Mouse (Mus musculus): ENCODE measurements at regions not wholly inside any gene's neighbourhood (a gene's known extent, or its start where the extent isn't known, plus 50 kb on each side); places are given as distances from the start of the nearest gene placed in this dataset.

- ATAC-seq: no peak
- Histone ChIP-seq H3K9ac (ENCODE audit: low read depth, low read length) (no peak overlapping the region), H3K36me3 (ENCODE audit: control insufficient read depth, insufficient read depth, low read length) (no peaks in the 10 kb centered on the region), H3K4me3 (ENCODE audit: low read length) (no peak overlapping the region), H3K27me3 (replicated peaks; ENCODE audit: control insufficient read depth, insufficient read depth, low read length) (no peaks in the 10 kb centered on the region), H3K4me2 (ENCODE audit: low read length) (no peak overlapping the region), H3K27ac (ENCODE audit: low read depth, low read length) (no peak overlapping the region), H3K9me3 (ENCODE audit: control insufficient read depth, low read length) (no peaks in the 10 kb centered on the region), H3K4me1 (ENCODE audit: control insufficient read depth, insufficient read depth, low read depth, low read length) (no peaks in the 10 kb centered on the region)
Observed at GRCm38 (mm10) chr7:130028945-130029344, 437.3 kb downstream of the Wdr11 start.

- H3K27me3 ChIP-seq (replicated peaks; ENCODE audit: control insufficient read depth, insufficient read depth, low read length): no peaks in the 10 kb centered on the region
- no peak overlapping the region for H3K4me3 ChIP-seq (ENCODE audit: low read length)
- H3K4me1 ChIP-seq (ENCODE audit: control insufficient read depth, insufficient read depth, low read depth, low read length): no peaks in the 10 kb centered on the region
- no peaks in the 10 kb centered on the region for H3K36me3 ChIP-seq (ENCODE audit: control insufficient read depth, insufficient read depth, low read length)
- no peaks in the 10 kb centered on the region for H3K9me3 ChIP-seq (ENCODE audit: control insufficient read depth, low read length)
- H3K27ac ChIP-seq (ENCODE audit: low read depth, low read length): no peak overlapping the region
- H3K9ac ChIP-seq (ENCODE audit: low read depth, low read length): no peak overlapping the region
- 91% methylated on average over 4 of the region's 4 CpGs for WGBS
- H3K4me2 ChIP-seq (ENCODE audit: low read length): no peak overlapping the region
- ATAC-seq: no peak
Observed at GRCm38 (mm10) chr7:130030711-130031110, 439.0 kb downstream of the Wdr11 start.

DNA sequence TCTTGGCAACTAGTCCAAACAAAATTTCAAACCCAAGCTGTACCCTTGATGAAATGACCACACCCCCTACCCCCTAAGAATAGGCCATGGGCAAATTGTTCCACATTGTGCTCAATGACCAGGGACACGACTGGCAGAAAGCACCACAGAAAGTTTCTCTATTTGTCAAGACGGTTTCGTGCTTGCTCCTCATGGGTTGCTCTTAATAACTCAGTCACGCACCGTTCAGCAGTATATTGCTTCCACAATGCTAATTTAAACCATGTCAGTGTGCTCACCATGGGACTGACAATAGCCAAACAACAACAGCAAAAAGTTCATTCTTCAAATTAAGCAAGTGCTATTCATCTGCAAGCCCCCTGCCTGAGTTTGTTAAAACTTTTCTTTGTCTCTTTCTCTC is 444.6 kb downstream of the Wdr11 start:
- Histone ChIP-seq H3K4me1 (ENCODE audit: control insufficient read depth, insufficient read depth, low read depth, low read length) (no peaks in the 10 kb centered on the region; the same call in 1 of the 2 replicates), H3K9me3 (ENCODE audit: control insufficient read depth, low read length) (no peaks in the 10 kb centered on the region), H3K36me3 (ENCODE audit: control insufficient read depth, insufficient read depth, low read length) (no peaks in the 10 kb centered on the region), H3K4me3 (ENCODE audit: low read length) (no peak overlapping the region), H3K27ac (ENCODE audit: low read depth, low read length) (no peak overlapping the region), H3K27me3 (replicated peaks; ENCODE audit: control insufficient read depth, insufficient read depth, low read length) (no peaks in the 10 kb centered on the region), H3K4me2 (ENCODE audit: low read length) (no peak overlapping the region), H3K9ac (ENCODE audit: low read depth, low read length) (no peak overlapping the region)
- 15% methylated on average over 5 of the region's 5 CpGs for WGBS
- no peak for ATAC-seq

GRCm38 (mm10) chr7:130036845-130037572 is 445.3 kb downstream of the Wdr11 start:
- 60% methylated on average over 8 of the region's 8 CpGs for WGBS
- Histone ChIP-seq H3K4me3 (ENCODE audit: low read length) (no peak overlapping the region), H3K9me3 (ENCODE audit: control insufficient read depth, low read length) (no peaks in the 10 kb centered on the region), H3K36me3 (ENCODE audit: control insufficient read depth, insufficient read depth, low read length) (no peaks in the 10 kb centered on the region), H3K4me2 (ENCODE audit: low read length) (no peak overlapping the region), H3K4me1 (ENCODE audit: control insufficient read depth, insufficient read depth, low read depth, low read length) (no peaks in the 10 kb centered on the region; the same call in 1 of the 2 replicates), H3K27me3 (replicated peaks; ENCODE audit: control insufficient read depth, insufficient read depth, low read length) (no peaks in the 10 kb centered on the region), H3K27ac (ENCODE audit: low read depth, low read length) (no peak overlapping the region), H3K9ac (ENCODE audit: low read depth, low read length) (no peak overlapping the region)
- no peak for ATAC-seq

DNA sequence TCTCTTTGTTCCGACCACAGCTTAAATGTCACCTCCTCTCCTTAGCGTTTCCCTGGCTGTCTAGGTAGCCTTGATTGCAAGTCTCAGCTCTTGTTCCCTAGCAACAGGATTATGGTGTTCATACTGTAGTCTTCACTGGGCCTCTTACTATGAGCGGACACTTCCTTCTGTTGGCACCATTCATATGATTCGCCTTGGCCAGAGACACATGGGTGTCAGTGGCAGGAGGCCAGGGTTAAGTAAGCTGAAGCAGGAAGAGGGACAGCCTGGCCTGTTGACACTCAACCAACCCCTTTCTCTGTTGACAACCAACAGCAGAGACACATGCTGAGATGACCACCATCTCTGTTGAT is 445.9 kb downstream of the Wdr11 start:
- H3K27me3 ChIP-seq (replicated peaks; ENCODE audit: control insufficient read depth, insufficient read depth, low read length): no peaks in the 10 kb centered on the region
- H3K36me3 ChIP-seq (ENCODE audit: control insufficient read depth, insufficient read depth, low read length): no peaks in the 10 kb centered on the region
- no peaks in the 10 kb centered on the region; the same call in 1 of the 2 replicates for H3K4me1 ChIP-seq (ENCODE audit: control insufficient read depth, insufficient read depth, low read depth, low read length)
- no peak overlapping the region for H3K9ac ChIP-seq (ENCODE audit: low read depth, low read length)
- H3K4me2 ChIP-seq (ENCODE audit: low read length): no peak overlapping the region
- H3K27ac ChIP-seq (ENCODE audit: low read depth, low read length): no peak overlapping the region
- no peak for ATAC-seq
- WGBS: 67% methylated on average over 4 of the region's 4 CpGs
- no peaks in the 10 kb centered on the region for H3K9me3 ChIP-seq (ENCODE audit: control insufficient read depth, low read length)
- no peak overlapping the region for H3K4me3 ChIP-seq (ENCODE audit: low read length)

- WGBS: 86% methylated on average over 8 of the region's 8 CpGs
- Histone ChIP-seq H3K4me3 (ENCODE audit: low read length) (no peak overlapping the region), H3K4me1 (ENCODE audit: control insufficient read depth, insufficient read depth, low read depth, low read length) (no peaks in the 10 kb centered on the region; the same call in 1 of the 2 replicates), H3K27ac (ENCODE audit: low read depth, low read length) (no peak overlapping the region), H3K4me2 (ENCODE audit: low read length) (no peak overlapping the region), H3K9ac (ENCODE audit: low read depth, low read length) (no peak overlapping the region), H3K27me3 (replicated peaks; ENCODE audit: control insufficient read depth, insufficient read depth, low read length) (no peaks in the 10 kb centered on the region), H3K36me3 (ENCODE audit: control insufficient read depth, insufficient read depth, low read length) (no peaks in the 10 kb centered on the region), H3K9me3 (ENCODE audit: control insufficient read depth, low read length) (no peaks in the 10 kb centered on the region)
- no peak for ATAC-seq
Observed at GRCm38 (mm10) chr7:130040596-130040995, 448.9 kb downstream of the Wdr11 start.

- no peaks in the 10 kb centered on the region for H3K27me3 ChIP-seq (replicated peaks; ENCODE audit: control insufficient read depth, insufficient read depth, low read length)
Observed at GRCm38 (mm10) chr7:130041402-130041965, 449.8 kb downstream of the Wdr11 start.

GRCm38 (mm10) chr7:130042296-130042910 is 450.7 kb downstream of the Wdr11 start:
- no peak overlapping the region for H3K4me3 ChIP-seq (ENCODE audit: low read length)
- no peaks in the 10 kb centered on the region for H3K9me3 ChIP-seq (ENCODE audit: control insufficient read depth, low read length)
- H3K27me3 ChIP-seq (replicated peaks; ENCODE audit: control insufficient read depth, insufficient read depth, low read length): no peaks in the 10 kb centered on the region
- no peak overlapping the region for H3K4me2 ChIP-seq (ENCODE audit: low read length)
- no peak overlapping the region for H3K27ac ChIP-seq (ENCODE audit: low read depth, low read length)
- ATAC-seq: no peak
- no peak overlapping the region for H3K9ac ChIP-seq (ENCODE audit: low read depth, low read length)
- no peaks in the 10 kb centered on the region for H3K36me3 ChIP-seq (ENCODE audit: control insufficient read depth, insufficient read depth, low read length)
- no peaks in the 10 kb centered on the region for H3K4me1 ChIP-seq (ENCODE audit: control insufficient read depth, insufficient read depth, low read depth, low read length)
- 75% methylated on average over 5 of the region's 5 CpGs for WGBS

More at GRCm38 (mm10) chr7:130041402-130041965, 449.8 kb downstream of the Wdr11 start:
- Histone ChIP-seq H3K4me3 (ENCODE audit: low read length) (no peak overlapping the region), H3K4me2 (ENCODE audit: low read length) (no peak overlapping the region), H3K27ac (ENCODE audit: low read depth, low read length) (no peak overlapping the region), H3K4me1 (ENCODE audit: control insufficient read depth, insufficient read depth, low read depth, low read length) (no peaks in the 10 kb centered on the region; the same call in 1 of the 2 replicates), H3K9me3 (ENCODE audit: control insufficient read depth, low read length) (no peaks in the 10 kb centered on the region), H3K36me3 (ENCODE audit: control insufficient read depth, insufficient read depth, low read length) (no peaks in the 10 kb centered on the region), H3K9ac (ENCODE audit: low read depth, low read length) (no peak overlapping the region)
- ATAC-seq: no peak
- 88% methylated on average over 11 of the region's 11 CpGs for WGBS

DNA sequence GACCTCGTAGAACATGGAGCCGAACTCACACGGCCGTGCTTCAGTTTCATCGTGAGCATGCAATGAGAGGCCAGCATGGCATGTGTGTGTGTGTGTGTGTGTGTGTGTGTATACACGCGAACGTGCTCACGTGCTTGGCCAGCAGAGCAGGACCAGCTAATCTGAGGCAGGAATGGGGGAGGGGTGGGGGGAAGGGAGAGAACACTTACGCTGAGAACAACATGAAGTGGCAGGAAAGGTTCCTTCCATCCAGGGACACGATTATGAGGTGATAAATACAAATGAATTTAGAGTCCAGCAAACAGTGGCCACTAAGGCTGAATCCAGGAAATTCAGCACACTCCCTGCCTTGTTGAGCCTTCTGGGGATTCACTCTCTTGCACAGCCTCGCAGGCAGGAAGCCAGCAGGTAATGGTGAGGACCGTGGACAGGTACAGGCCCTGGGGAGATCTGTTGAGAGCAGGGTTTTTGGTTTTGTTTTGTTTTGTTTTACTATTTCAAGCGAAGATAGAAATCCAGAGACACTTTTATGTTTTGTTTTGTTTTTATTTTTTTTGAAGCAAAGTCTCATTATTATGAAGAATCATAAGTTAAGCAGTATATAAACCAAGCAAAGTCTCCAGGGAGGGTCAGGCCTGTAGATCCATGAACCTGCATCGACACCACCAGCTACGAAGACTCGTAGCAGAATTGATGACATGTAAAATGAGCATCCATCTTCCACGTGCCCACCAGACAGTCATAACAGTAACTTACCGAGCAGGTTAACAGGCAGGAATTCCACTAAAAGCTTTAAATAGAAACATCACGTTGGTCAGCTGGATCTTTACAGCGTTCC is 452.0 kb downstream of the Wdr11 start:
- no peak overlapping the region for H3K27ac ChIP-seq (ENCODE audit: low read depth, low read length)
- no peaks in the 10 kb centered on the region for H3K36me3 ChIP-seq (ENCODE audit: control insufficient read depth, insufficient read depth, low read length)
- no peak for ATAC-seq
- H3K9ac ChIP-seq (ENCODE audit: low read depth, low read length): no peak overlapping the region
- no peaks in the 10 kb centered on the region for H3K4me1 ChIP-seq (ENCODE audit: control insufficient read depth, insufficient read depth, low read depth, low read length)
- H3K4me3 ChIP-seq (ENCODE audit: low read length): no peak overlapping the region
- H3K9me3 ChIP-seq (ENCODE audit: control insufficient read depth, low read length): no peaks in the 10 kb centered on the region
- WGBS: 60% methylated on average over 21 of the region's 21 CpGs
- H3K27me3 ChIP-seq (replicated peaks; ENCODE audit: control insufficient read depth, insufficient read depth, low read length): no peaks in the 10 kb centered on the region
- no peak overlapping the region for H3K4me2 ChIP-seq (ENCODE audit: low read length)

Measured in hindbrain, embryonic 16.5 days (tissue).